Mouse (Mus musculus) heart, embryonic 14.5 days (tissue): ENCODE data around the gene Cfap61. TPM values are rescaled to one million over a fixed set of nuclear protein-coding genes. Genes with fewer than 3 reads are reported as not detected.

Source experiments
- ATAC-seq: fragments of 200-750 bp; cut with Nextera tagmentation; 2 replicates; pipeline ENCODE4 v1.8.0; 2017; ENCODE audit warnings: low read depth, moderate TSS enrichment; ENCODE audit not compliant: insufficient number of reproducible peaks, insufficient read depth, low FRiP score
- H3K27ac ChIP-seq, 2 experiments: fragments of 200-500 bp in 1 of 2; fragments of 300-500 bp in 1 of 2; sonication (generic) in 1 of 2; replicated peaks in 1 of 2; 2 replicates each; pipeline ENCODE4 v1.5.1; 2012 to 2014; ENCODE audit warnings: low read depth in 2 of 2, low read length in 2 of 2, control low read depth in 1 of 2, mild to moderate bottlenecking in 1 of 2, mixed read lengths in 1 of 2; ENCODE audit not compliant: control insufficient read depth in 1 of 2, insufficient read depth in 1 of 2
- H3K27me3 ChIP-seq: fragments of 300-500 bp; sonication (generic); 2 replicates; pipeline ENCODE4 v1.6.1; 2014; ENCODE audit warnings: mild to moderate bottlenecking, low read length, control low read depth; ENCODE audit not compliant: control insufficient read depth, insufficient read depth
- H3K36me3 ChIP-seq: fragments of 300-500 bp; sonication (generic); 2 replicates; pipeline ENCODE4 v1.6.1; 2014; ENCODE audit warnings: mild to moderate bottlenecking, control low read depth, low read length, mixed read lengths; ENCODE audit not compliant: control insufficient read depth, insufficient read depth
- H3K4me1 ChIP-seq, 2 experiments: fragments of 200-500 bp in 1 of 2; fragments of 300-500 bp in 1 of 2; sonication (generic) in 1 of 2; 2 replicates each; pipeline ENCODE4 v1.6.1; 2012 to 2014; ENCODE audit warnings: low read length in 2 of 2, control low read depth in 1 of 2, mixed read lengths in 1 of 2; ENCODE audit not compliant: control insufficient read depth in 2 of 2, insufficient read depth in 2 of 2
- H3K4me2 ChIP-seq: fragments of 300-500 bp; sonication (generic); 2 replicates; pipeline ENCODE4 v1.6.1; 2014; ENCODE audit warnings: mild to moderate bottlenecking, low read length
- H3K4me3 ChIP-seq, 2 experiments: fragments of 200-500 bp in 1 of 2; fragments of 300-500 bp in 1 of 2; sonication (generic) in 1 of 2; 2 replicates each; pipeline ENCODE4 v1.5.1; 2012 to 2014; ENCODE audit warnings: low read length in 2 of 2, mild to moderate bottlenecking in 2 of 2, control low read depth in 1 of 2, low read depth in 1 of 2, moderate library complexity in 1 of 2; ENCODE audit not compliant: control insufficient read depth in 1 of 2, insufficient read depth in 1 of 2
- H3K9ac ChIP-seq: fragments of 300-500 bp; sonication (generic); 2 replicates; pipeline ENCODE4 v1.6.1; 2014; ENCODE audit warnings: mild to moderate bottlenecking, low read length
- H3K9me3 ChIP-seq: fragments of 300-500 bp; sonication (generic); 2 replicates; pipeline ENCODE4 v1.6.1; 2016; ENCODE audit warnings: low read length, control low read depth; ENCODE audit not compliant: control insufficient read depth
- WGBS: fragments of 180-500 bp; shearing (Covaris S2); extraction: QIAGEN DNeasy Blood & Tissue Kit; methylation state at CpG from one replicate; pipeline ENCODE4 v1.1.7; 2014; 5-methylcytosine and 5-hydroxymethylcytosine counted together
- polyA plus RNA-seq: library from polyadenylated mRNA; unstranded; fragments of >200 nt; fragmentation: Nextera tagmentation; extraction: Ambion mirVana; gene quantifications from 2 replicates; pipeline ENCODE4 v1.2.1, GENCODE M21; 2014

Cfap61 gene
- polyA plus RNA-seq, 1 experiment from 2014 or later, result 0.46 TPM

GRCm38 (mm10) chr2:146221076-146221928 lies 286.7 kb downstream of the Cfap61 start, which contains the start of gene Insm1:
Insm1 (plus strand) TSS chr2:146221921.
- Histone ChIP-seq H3K4me1 (peaks cover 15 to 44% of the 10 kb centered on the region in 2 experiments), H3K27me3 (peaks cover 91% of the 10 kb centered on the region), H3K4me3 (peak within 1 kb of the TSS; percentile 46 to 52), H3K9me3 (no peaks in the 10 kb centered on the region), H3K27ac (no peak within 1 kb of the TSS), H3K4me2 (peak within 1 kb of the TSS; percentile 94), H3K36me3 (no peaks in the 10 kb centered on the region), H3K9ac (no peak within 1 kb of the TSS)
- WGBS, result under 1% methylated on average over 67 of the region's 86 CpGs
- 0 out of 2 replicates have a peak, but pooled peaks have one; percentile 10 for ATAC-seq

GRCm38 (mm10) chr2:146221929-146222278 lies 287.3 kb downstream of the Cfap61 start:
- no peak overlapping the region for H3K9ac ChIP-seq
- peaks cover 15 to 44% of the 10 kb centered on the region in 2 experiments for H3K4me1 ChIP-seq
- no peaks in the 10 kb centered on the region for H3K36me3 ChIP-seq
- peak overlapping the region; percentile 94 for H3K4me2 ChIP-seq
- no peaks in the 10 kb centered on the region for H3K9me3 ChIP-seq
- peak overlapping the region; percentile 46 to 52 for H3K4me3 ChIP-seq
- 0 out of 2 replicates have a peak, but pooled peaks have one; percentile 5 for ATAC-seq
- H3K27ac ChIP-seq, result no peak overlapping the region
- WGBS, result under 1% methylated on average over 44 of the region's 44 CpGs
- H3K27me3 ChIP-seq, result peaks cover 93% of the 10 kb centered on the region

- Histone ChIP-seq H3K4me3 (peak overlapping the region; percentile 46 to 52), H3K4me1 (peaks cover 10 to 40% of the 10 kb centered on the region in 2 experiments), H3K4me2 (peak overlapping the region; percentile 94), H3K36me3 (no peaks in the 10 kb centered on the region), H3K9ac (no peak overlapping the region), H3K27ac (no peak overlapping the region), H3K9me3 (no peaks in the 10 kb centered on the region), H3K27me3 (peaks cover 97% of the 10 kb centered on the region)
- under 1% methylated on average over 98 of the region's 133 CpGs for WGBS
- ATAC-seq, result no peak
Observed at GRCm38 (mm10) chr2:146222279-146223175, 287.9 kb downstream of the Cfap61 start.

GRCm38 (mm10) chr2:146223176-146223905 lies 288.8 kb downstream of the Cfap61 start:
- H3K36me3 ChIP-seq, result no peaks in the 10 kb centered on the region
- peaks cover 2 to 32% of the 10 kb centered on the region in 2 experiments; a peak in 3 of 4 replicates for H3K4me1 ChIP-seq
- no peak overlapping the region for H3K27ac ChIP-seq
- peaks cover 97% of the 10 kb centered on the region for H3K27me3 ChIP-seq
- no peaks in the 10 kb centered on the region for H3K9me3 ChIP-seq
- 1% methylated on average over 69 of the region's 75 CpGs for WGBS
- H3K4me3 ChIP-seq, result peak overlapping the region; percentile 46 to 52
- H3K4me2 ChIP-seq, result peak overlapping the region; percentile 94
- no peak for ATAC-seq
- H3K9ac ChIP-seq, result no peak overlapping the region

- H3K27me3 ChIP-seq, result peaks cover 98% of the 10 kb centered on the region
- H3K4me2 ChIP-seq, result no peak overlapping the region
- peaks cover 0 to 28% of the 10 kb centered on the region in 2 experiments; a peak in 3 of 4 replicates for H3K4me1 ChIP-seq
- H3K4me3 ChIP-seq, result no peak overlapping the region
- 18% methylated on average over 7 of the region's 7 CpGs for WGBS
- no peak overlapping the region for H3K9ac ChIP-seq
- ATAC-seq, result no peak
- H3K36me3 ChIP-seq, result no peaks in the 10 kb centered on the region
- no peaks in the 10 kb centered on the region for H3K9me3 ChIP-seq
- no peak overlapping the region for H3K27ac ChIP-seq
Observed at GRCm38 (mm10) chr2:146224141-146224540, 289.6 kb downstream of the Cfap61 start.

GRCm38 (mm10) chr2:146225818-146226217 lies 291.2 kb downstream of the Cfap61 start:
- Histone ChIP-seq H3K4me3 (no peak overlapping the region), H3K36me3 (no peaks in the 10 kb centered on the region), H3K4me2 (no peak overlapping the region), H3K27me3 (peaks cover 84% of the 10 kb centered on the region), H3K27ac (no peak overlapping the region), H3K4me1 (peaks cover 0 to 27% of the 10 kb centered on the region in 2 experiments; a peak in 3 of 4 replicates), H3K9me3 (no peaks in the 10 kb centered on the region), H3K9ac (no peak overlapping the region)
- WGBS, result 17% methylated on average over 6 of the region's 6 CpGs
- no peak for ATAC-seq

- 5% methylated on average over 9 of the region's 9 CpGs for WGBS
- Histone ChIP-seq H3K4me1 (peaks cover 0 to 20% of the 10 kb centered on the region in 2 experiments; a peak in 3 of 4 replicates), H3K27ac (no peak overlapping the region), H3K36me3 (no peaks in the 10 kb centered on the region), H3K27me3 (peaks cover 78% of the 10 kb centered on the region), H3K4me3 (no peak overlapping the region), H3K9me3 (no peaks in the 10 kb centered on the region), H3K9ac (no peak overlapping the region), H3K4me2 (no peak overlapping the region)
- ATAC-seq, result no peak
Observed at GRCm38 (mm10) chr2:146226484-146226883, 291.9 kb downstream of the Cfap61 start.
